Mouse (Mus musculus): ENCODE results near the gene Tmem269. TPM values are rescaled to one million over a fixed set of nuclear protein-coding genes. Genes with fewer than 3 reads are reported as not detected.
A peak's percentile ranks its signal among the peaks of the same experiment; 100 is the strongest.

Gene Tmem269
- polyA plus RNA-seq, 1 experiment from 2014 or later: 0.10 TPM

DNA sequence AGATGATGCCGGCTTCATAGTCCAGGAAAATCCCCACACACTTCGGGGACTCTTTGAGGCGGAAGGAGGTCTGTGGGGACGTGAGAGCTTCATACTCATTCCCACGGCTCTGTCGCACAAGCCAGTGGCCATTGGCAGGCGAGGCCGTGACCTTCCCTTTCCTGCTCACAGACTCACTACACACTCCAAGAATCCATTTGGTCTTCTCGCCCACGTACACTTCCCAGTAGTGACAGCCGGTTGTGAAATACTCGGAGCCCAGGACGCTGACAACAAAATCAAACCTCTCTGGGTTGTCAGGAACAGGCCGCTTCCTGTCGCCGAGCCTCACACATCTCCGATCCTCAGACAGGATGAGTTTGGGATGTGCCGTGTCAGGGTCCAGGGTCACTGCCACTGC is 39.7 kb downstream of the Tmem269 start:
- WGBS: 65% methylated on average over 18 of the region's 18 CpGs
- H3K9ac ChIP-seq (ENCODE audit: low read depth, low read length): no peak overlapping the region
- H3K27me3 ChIP-seq (replicated peaks; ENCODE audit: control insufficient read depth, insufficient read depth, low read length): no peaks in the 10 kb centered on the region
- no peak for TF ChIP-seq CTCF (IDR thresholded peaks at IDR 0.05; ENCODE audit: low read depth)
- no peaks in the 10 kb centered on the region for H3K36me3 ChIP-seq (ENCODE audit: control insufficient read depth, insufficient read depth)
- ATAC-seq: no peak
- H3K4me1 ChIP-seq (replicated peaks; ENCODE audit: control insufficient read depth, insufficient read depth, low read length): no peaks in the 10 kb centered on the region
- H3K4me3 ChIP-seq (ENCODE audit: low read depth, low read length): no peak overlapping the region
- no peak overlapping the region for H3K27ac ChIP-seq (ENCODE audit: low read depth, low read length)
- no peak overlapping the region for H3K4me2 ChIP-seq (replicated peaks; ENCODE audit: low read depth)
- H3K9me3 ChIP-seq (ENCODE audit: control insufficient read depth): no peaks in the 10 kb centered on the region

DNA sequence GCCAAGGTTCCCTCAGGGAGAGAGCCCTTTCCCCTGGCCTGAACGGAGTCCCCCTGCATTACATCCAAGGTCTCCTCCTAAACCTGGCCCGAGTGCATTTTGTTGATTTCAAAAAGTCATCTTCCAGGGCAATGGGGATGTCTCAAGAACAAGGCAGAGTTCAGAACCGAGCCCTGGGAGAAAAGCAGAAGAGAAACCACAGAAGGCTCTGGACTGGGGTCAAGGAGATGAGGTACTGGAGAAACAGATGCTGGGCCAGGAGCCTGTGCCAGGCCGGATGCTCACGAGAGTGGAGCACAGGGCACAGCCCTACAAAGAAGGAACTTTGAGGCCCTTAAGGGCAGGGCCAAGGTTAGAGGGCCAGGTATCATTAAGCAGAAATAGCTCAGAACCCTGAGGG is 40.3 kb downstream of the Tmem269 start:
- H3K36me3 ChIP-seq (ENCODE audit: control insufficient read depth, insufficient read depth): no peaks in the 10 kb centered on the region

DNA sequence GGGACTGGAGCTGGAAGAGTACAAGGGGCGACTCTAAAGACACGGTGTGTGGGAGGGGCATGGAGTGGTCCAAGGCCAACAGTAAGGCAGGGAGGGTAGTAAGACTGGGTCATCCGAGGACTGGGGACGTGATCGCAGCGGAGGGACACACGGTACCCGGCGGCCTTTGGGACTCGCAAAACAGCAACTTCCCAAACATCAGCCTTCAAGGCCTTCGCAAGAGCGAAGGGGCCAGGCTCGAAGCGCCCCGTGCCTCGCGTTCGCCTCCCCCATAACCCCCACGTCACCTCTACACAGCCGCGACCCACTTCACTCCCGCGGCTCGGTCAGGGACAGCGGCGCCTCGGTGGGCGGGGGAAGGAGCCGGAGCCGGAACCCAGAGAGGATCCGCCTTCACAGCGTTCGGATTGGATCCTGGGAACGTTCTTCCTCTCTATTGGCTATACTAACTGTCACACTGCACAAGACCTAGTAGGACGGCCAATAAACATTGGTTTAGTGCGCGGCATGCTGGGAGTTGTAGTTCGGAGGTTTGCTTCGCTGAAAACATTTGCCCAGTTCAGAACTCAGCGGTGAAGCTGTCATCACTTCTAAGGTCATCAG is 44.1 kb downstream of the Tmem269 start, which contains the start of gene Zfp691:
TSS of gene Zfp691 (minus strand) at position 345 of the 603 bp plus-strand sequence.
- H3K4me3 ChIP-seq (ENCODE audit: low read depth, low read length): peak within 1 kb of the TSS; percentile 75
- no peak within 1 kb of the TSS for H3K27ac ChIP-seq (ENCODE audit: low read depth, low read length)
- peak within 1 kb of the TSS; percentile 65 for H3K9ac ChIP-seq (ENCODE audit: low read depth, low read length)
- no peak for TF ChIP-seq CTCF (IDR thresholded peaks at IDR 0.05; ENCODE audit: low read depth)
- no peaks in the 10 kb centered on the region for H3K4me1 ChIP-seq (replicated peaks; ENCODE audit: control insufficient read depth, insufficient read depth, low read length)
- H3K36me3 ChIP-seq (ENCODE audit: control insufficient read depth, insufficient read depth): peaks cover 4% of the 10 kb centered on the region
- H3K27me3 ChIP-seq (replicated peaks; ENCODE audit: control insufficient read depth, insufficient read depth, low read length): no peaks in the 10 kb centered on the region
- H3K4me2 ChIP-seq (replicated peaks; ENCODE audit: low read depth): peak within 1 kb of the TSS; percentile 85
- H3K9me3 ChIP-seq (ENCODE audit: control insufficient read depth): no peaks in the 10 kb centered on the region
- WGBS: under 1% methylated on average over 32 of the region's 40 CpGs
- peak; percentile 100 for ATAC-seq

More for the DNA sequence above, 40.3 kb downstream of the Tmem269 start:
- WGBS: 63% methylated on average over 5 of the region's 5 CpGs
- Histone ChIP-seq H3K4me3 (ENCODE audit: low read depth, low read length) (no peak overlapping the region), H3K4me2 (replicated peaks; ENCODE audit: low read depth) (no peak overlapping the region), H3K4me1 (replicated peaks; ENCODE audit: control insufficient read depth, insufficient read depth, low read length) (no peaks in the 10 kb centered on the region), H3K27me3 (replicated peaks; ENCODE audit: control insufficient read depth, insufficient read depth, low read length) (no peaks in the 10 kb centered on the region), H3K9me3 (ENCODE audit: control insufficient read depth) (no peaks in the 10 kb centered on the region), H3K9ac (ENCODE audit: low read depth, low read length) (no peak overlapping the region), H3K27ac (ENCODE audit: low read depth, low read length) (no peak overlapping the region)
- no peak for ATAC-seq
- no peak for TF ChIP-seq CTCF (IDR thresholded peaks at IDR 0.05; ENCODE audit: low read depth)

DNA sequence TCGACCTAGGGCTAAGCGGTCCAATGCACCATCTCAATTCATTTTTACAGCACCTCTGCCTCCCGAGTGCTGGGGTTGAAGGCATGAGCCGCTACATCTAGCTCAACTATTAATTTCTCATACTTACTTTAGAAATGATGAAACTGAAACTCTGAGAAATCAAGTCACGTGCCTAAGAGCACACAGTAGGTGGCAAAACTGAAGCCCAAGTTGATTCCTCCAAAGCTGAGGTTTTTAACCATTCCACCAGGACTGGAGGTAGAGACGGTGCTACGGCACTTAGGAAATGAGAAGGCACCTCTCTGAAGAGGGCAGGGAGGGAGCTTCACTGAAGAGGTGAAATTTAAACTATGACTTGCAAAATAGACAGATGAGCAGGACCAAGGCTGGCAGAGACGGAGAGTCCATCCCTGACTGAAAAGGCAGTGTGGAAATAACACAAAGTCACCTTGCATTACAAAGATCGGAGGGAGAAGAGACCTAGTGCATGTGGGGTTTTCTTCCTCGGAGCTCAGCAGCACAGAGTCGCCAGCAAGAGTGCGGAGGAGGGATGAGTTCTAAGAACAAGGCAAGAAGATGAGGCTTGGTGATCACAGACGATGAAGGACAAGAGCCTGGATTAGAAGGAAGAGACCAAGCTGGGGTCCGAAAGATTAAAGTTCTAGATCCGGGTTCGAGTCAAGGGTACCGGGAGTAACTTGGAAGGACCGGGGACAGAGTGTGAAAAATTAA is 44.9 kb downstream of the Tmem269 start:
- Histone ChIP-seq H3K4me3 (ENCODE audit: low read depth, low read length) (peak overlapping the region; percentile 75), H3K9ac (ENCODE audit: low read depth, low read length) (peak overlapping the region; percentile 65), H3K27me3 (replicated peaks; ENCODE audit: control insufficient read depth, insufficient read depth, low read length) (no peaks in the 10 kb centered on the region), H3K4me2 (replicated peaks; ENCODE audit: low read depth) (peak overlapping the region; percentile 85), H3K4me1 (replicated peaks; ENCODE audit: control insufficient read depth, insufficient read depth, low read length) (no peaks in the 10 kb centered on the region), H3K9me3 (ENCODE audit: control insufficient read depth) (no peaks in the 10 kb centered on the region), H3K36me3 (ENCODE audit: control insufficient read depth, insufficient read depth) (peaks cover 9% of the 10 kb centered on the region), H3K27ac (ENCODE audit: low read depth, low read length) (no peak overlapping the region)
- no peak for ATAC-seq
- 36% methylated on average over 18 of the region's 18 CpGs for WGBS
- no peak for TF ChIP-seq CTCF (IDR thresholded peaks at IDR 0.05; ENCODE audit: low read depth)

DNA sequence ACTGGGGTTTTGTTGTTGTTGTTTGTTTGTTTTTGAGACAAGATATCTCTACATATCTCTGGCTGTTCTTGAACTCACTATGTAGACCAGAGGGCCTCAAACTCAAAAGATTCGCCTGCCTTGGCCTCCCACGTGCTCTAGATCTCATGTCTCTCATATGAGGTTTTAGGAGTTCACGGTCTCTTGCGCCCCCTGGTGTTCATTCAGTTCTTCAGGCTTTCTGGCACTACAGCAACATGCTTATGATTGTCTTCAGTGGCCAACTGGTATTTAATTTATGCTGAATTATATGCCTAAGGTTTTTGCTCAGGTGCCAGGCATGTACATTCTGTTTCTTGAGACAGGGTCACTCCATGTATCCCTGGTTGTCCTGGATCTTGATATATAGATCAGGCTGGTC is 50.4 kb downstream of the Tmem269 start:
- Histone ChIP-seq H3K27me3 (replicated peaks; ENCODE audit: control insufficient read depth, insufficient read depth, low read length) (no peaks in the 10 kb centered on the region), H3K36me3 (ENCODE audit: control insufficient read depth, insufficient read depth) (peaks cover 9% of the 10 kb centered on the region), H3K27ac (ENCODE audit: low read depth, low read length) (no peak overlapping the region), H3K4me1 (replicated peaks; ENCODE audit: control insufficient read depth, insufficient read depth, low read length) (no peaks in the 10 kb centered on the region), H3K9ac (ENCODE audit: low read depth, low read length) (no peak overlapping the region), H3K4me2 (replicated peaks; ENCODE audit: low read depth) (no peak overlapping the region), H3K9me3 (ENCODE audit: control insufficient read depth) (no peaks in the 10 kb centered on the region), H3K4me3 (ENCODE audit: low read depth, low read length) (no peak overlapping the region)
- TF ChIP-seq CTCF (IDR thresholded peaks at IDR 0.05; ENCODE audit: low read depth): peak; percentile 97
- peak; percentile 54; the same call in 1 of the 2 replicates for ATAC-seq
- WGBS: 4% methylated on average over 4 of the region's 4 CpGs

DNA sequence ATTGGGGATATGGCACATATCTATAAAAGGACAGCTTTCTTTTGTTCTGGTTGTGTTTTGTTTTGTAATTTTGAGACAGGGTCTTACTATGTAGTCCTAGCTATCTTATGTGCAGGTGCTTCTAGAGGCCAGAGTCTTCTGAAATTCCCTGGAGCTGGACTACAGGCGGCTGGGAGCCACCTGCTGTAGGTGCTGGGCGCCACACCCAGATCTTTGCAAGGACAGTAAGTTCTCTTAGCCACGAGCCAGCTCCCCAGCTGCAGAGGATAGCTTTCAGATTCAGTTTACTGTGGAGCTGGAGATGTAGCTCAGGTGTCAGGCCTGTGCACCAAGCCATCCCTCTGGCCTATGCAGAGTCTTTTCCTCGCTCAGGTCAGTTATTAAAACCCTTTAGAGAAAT is 50.9 kb downstream of the Tmem269 start:
- Histone ChIP-seq H3K9me3 (ENCODE audit: control insufficient read depth) (no peaks in the 10 kb centered on the region), H3K27me3 (replicated peaks; ENCODE audit: control insufficient read depth, insufficient read depth, low read length) (no peaks in the 10 kb centered on the region), H3K4me3 (ENCODE audit: low read depth, low read length) (no peak overlapping the region), H3K4me1 (replicated peaks; ENCODE audit: control insufficient read depth, insufficient read depth, low read length) (no peaks in the 10 kb centered on the region), H3K27ac (ENCODE audit: low read depth, low read length) (no peak overlapping the region), H3K4me2 (replicated peaks; ENCODE audit: low read depth) (no peak overlapping the region), H3K9ac (ENCODE audit: low read depth, low read length) (no peak overlapping the region), H3K36me3 (ENCODE audit: control insufficient read depth, insufficient read depth) (peaks cover 9% of the 10 kb centered on the region)
- TF ChIP-seq CTCF (IDR thresholded peaks at IDR 0.05; ENCODE audit: low read depth): peak; percentile 55
- ATAC-seq: peak; percentile 44; the same call in 1 of the 2 replicates
- 49% methylated on average over 4 of the region's 4 CpGs for WGBS

All from intestine, postnatal 0 days (tissue).